Mouse (Mus musculus) hematopoietic stem cell, adult 5-6 weeks (primary cell): Measurements from ENCODE around the gene Irf2. TPM values are rescaled to one million over a fixed set of nuclear protein-coding genes. Genes with fewer than 3 reads are reported as not detected.

Experiments
- ATAC-seq, 2 experiments: fragments of 125-278 bp in 1 of 2; replicated peaks in 1 of 2; 2 replicates each; pipeline ENCODE4 v1.8.0; 2016 to 2017; ENCODE audit warnings: inconsistent platforms in 2 of 2, mild to moderate bottlenecking in 2 of 2, moderate number of reproducible peaks in 2 of 2, low read depth in 1 of 2, moderate TSS enrichment in 1 of 2; ENCODE audit not compliant: low FRiP score in 2 of 2, poor library complexity in 2 of 2, severe bottlenecking in 2 of 2, insufficient read depth in 1 of 2, low TSS enrichment in 1 of 2
- total RNA-seq: library from RNA; stranded (forward); fragments of 172-1452, 232-1000 nt; gene quantifications from 2 replicates; pipeline ENCODE4 v1.2.3, GENCODE M21; 2017

Gene Irf2
- total RNA-seq, 1 experiment from 2014 or later = 44.8 TPM

DNA sequence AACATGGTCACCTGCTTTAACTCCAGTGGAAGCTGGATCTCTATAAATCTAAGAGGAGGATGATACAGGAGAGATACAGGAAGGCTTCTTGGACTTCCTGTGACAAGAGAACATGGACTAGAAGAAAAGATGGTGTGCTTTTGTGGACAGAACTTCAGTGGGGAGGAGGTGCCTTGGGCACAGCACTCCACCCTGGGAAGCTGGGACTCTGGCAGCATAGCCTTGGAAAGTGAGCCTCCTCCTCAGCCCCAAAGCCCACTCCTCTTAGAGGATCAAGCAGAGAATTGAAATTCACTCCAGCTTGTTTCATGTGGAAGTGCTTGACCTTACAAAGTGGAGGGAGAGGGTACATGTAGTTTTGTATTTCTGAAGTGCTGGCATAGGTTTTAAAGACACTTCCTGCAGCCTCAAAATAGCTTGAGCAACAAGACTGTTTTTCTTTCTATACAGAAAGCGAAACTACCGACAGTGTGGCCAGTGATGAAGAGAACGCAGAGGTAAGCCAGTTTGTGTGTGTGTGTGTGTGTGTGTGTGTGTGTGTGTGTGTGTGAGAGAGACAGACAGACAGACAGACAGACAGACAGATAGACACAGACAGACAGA lies 104.9 kb downstream of the Irf2 start:
- peak; percentile 29 to 30; a peak in 1 of 4 replicates for ATAC-seq

DNA sequence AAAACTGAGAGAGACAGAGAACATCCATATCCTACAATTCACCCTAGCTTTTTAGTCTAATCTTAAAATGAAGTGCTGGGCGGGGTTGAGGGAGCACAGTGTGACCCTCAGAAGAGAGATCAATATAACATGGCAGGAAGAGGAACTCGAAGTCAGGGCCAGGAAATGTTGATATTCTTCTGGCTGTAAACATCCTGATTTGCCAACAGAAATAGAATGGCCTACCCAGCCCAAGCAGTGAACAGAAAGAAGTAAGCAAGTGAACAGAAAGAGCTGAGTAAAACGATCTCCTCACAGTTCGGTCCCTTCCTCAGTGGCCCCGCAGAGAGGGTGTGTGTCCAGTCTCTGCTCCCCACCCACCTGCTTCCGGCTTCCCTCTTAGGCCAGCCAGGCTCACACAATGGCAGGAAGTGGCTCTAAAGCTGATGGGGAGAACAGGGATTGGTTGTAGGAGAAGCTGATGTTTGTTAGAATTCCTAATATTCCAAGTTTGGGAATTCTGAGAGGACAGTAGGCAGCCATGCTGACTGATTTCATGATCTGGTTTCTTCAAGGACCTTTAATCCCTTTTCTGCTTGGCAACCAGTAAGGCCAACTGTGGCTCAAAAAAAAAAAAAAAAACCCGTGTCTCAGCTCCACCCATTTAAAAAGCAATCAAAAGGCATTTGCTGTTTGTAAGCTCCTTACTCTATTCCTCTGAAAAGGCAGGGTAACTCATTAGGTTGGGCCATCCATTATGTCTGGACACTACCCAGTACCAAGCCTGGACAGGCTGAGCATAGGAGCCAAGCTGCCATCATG lies 105.6 kb downstream of the Irf2 start:
- peak; percentile 25 to 32; a peak in 2 of 4 replicates for ATAC-seq

DNA sequence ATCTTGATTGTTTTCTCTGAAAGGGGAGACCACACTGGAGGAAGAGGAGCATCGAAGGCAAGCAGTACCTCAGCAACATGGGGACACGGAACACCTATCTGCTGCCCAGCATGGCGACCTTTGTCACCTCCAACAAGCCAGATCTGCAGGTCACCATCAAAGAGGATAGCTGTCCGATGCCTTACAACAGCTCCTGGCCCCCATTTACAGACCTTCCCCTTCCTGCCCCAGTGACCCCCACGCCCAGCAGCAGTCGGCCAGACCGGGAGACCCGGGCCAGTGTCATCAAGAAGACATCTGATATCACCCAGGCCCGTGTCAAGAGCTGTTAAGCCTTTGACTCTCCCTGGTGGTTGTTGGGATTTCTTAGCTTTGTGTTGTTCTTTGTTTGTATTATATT lies 106.4 kb downstream of the Irf2 start:
- ATAC-seq = no peak

DNA sequence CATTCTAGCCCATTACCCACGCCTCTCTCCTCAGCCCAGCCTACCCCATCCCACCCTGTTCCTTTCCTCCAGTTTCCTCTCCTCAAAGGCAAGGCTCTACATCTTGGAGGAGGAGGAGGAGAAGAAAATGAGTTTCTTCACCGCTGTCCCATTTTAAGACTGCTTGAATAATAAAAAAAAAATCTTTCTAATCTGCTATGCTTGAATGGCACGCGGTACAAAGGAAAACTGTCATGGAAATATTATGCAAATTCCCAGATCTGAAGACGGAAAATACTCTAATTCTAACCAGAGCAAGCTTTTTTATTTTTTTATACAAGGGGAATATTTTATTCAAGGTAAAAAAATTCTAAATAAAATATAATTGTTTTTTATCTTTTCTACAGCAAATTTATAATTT lies 107.4 kb downstream of the Irf2 start:
- no peak for ATAC-seq

DNA sequence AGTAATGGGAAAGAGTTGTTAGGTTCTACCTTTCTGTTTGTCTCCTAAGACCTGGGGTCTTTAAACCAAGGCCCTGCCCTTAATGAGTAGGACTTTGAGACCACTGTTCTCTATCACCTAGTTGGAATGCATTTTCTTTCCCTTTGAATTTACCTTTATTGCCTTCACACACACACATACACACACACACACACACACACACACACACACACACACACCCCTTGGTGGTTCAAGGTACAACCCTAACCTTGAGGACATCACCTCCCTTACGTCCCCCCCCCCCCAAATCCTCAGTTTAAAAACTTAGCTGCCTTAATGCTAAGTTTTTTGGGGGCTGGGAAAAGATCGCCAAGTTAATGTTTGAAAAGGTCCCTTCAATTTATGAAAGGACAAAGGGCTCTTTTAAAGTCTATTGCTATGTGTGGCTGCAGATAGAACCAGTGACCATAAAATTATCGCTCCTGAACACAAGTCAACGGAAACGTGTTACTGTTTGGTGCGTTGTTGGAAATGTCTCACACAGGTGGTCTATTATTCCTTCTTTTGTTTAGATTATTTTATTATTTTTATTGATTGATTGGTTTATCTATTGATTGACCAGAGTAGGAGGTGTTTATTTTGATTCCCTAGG lies 108.6 kb downstream of the Irf2 start:
- no peak for ATAC-seq

DNA sequence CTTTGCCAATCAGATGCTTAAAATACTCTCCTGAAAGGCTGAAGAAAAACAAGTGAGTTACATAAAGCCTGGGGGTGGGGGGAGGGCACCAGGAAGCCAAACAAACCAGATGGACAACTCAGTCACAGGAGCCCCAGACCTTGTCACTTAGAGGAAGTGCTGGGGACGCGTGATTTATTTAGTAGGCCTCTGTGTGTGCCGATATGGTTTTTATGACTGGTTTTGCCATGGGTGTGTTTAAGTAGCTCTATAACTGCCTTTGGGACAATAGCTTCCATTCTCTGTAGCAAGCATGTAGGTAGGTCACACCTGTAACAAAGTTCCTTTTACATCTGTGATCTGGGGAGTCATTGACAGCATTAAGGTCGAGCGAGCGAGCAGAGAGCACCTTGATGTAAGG lies 109.4 kb downstream of the Irf2 start:
- ATAC-seq = peak; percentile 66 to 67

DNA sequence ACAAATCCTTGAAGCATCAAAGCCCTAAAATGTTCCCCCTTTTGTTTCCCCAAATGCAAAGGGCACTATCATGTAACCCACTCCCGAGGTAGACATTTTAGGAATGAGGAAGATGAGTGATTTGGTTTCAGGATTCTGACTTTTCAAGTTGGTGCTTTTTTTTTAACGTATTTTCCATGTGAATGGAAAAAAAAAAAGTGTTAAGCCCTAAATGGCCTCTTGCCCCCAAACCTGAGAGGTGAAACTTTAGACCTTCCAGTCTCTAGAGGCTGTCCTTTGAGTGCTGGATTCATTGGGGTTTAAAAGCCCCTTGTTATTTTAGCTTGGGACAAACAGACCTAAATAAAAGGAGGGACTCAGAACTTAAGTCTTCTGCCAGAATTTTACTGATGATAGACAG lies 109.9 kb downstream of the Irf2 start:
- no peak for ATAC-seq

DNA sequence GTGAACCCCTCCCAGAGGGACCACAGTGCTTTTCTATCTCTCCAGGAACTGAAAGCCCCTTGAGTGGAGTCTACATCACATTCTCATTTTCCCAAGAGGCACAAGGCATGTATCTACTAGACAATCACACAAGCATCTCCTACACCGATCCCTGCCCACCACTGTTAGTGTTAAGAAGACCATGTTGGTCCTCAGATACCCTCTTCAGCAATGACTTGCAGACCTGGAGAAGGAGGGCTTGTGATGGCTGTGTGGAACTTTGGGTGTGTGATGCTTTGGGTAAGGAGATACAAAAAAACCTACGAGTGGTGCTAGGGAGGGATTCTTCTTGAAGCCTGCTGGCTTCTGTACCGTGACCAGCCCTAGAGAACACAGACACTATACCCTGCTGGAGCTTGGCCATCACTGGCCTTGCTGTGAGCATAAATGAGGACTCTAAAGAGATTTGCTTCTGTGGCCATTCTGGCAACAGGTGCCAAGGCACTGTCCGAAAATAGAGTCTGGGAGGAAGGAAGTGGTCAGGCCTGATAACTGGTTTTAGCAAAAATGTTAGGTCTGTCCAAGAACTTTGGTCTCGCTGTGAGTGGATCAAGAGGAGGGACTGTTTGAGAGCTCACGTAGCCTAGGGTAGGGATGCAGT lies 110.8 kb downstream of the Irf2 start:
- no peak; a peak in 1 of 4 replicates for ATAC-seq

DNA sequence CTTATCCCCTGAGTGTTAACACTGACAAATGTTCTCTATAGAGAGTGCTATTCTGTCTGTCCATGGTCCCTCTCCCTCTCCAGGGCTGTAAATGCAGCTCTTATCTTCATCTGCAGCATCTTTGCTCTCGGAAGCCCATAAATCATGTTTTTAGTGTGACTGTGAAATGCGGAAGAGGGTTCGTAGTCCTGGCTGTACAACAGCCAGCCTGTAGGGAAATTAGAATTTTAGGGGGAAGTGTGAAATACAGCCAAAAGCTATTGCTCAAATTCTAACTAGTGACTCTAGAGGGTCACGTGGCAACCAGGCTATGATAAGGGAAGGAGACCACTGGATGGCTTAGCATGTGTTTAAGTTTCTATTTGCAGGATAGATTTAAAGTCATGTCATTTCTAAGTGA lies 112.0 kb downstream of the Irf2 start:
- peak; percentile 74 for ATAC-seq

DNA sequence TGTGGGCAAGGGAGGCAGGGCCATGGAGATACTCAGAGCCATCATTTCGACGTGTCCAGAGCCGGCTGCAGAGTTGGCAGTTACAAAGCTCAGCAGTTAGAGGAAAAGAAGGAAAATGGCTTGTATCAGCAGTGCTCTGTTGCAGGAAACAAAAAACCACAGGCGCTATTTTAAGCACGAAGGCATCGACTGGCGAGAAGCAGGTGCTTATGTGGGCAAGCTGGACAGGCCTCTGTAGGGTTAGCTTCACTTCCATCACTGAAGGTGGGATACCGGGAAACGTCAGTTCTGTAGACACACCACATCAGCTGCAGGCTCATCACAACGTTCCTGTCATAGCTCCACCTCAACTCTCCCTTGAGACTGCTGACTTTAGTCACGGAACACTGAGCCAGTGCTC lies 112.8 kb downstream of the Irf2 start:
- ATAC-seq = peak; percentile 31 to 51

DNA sequence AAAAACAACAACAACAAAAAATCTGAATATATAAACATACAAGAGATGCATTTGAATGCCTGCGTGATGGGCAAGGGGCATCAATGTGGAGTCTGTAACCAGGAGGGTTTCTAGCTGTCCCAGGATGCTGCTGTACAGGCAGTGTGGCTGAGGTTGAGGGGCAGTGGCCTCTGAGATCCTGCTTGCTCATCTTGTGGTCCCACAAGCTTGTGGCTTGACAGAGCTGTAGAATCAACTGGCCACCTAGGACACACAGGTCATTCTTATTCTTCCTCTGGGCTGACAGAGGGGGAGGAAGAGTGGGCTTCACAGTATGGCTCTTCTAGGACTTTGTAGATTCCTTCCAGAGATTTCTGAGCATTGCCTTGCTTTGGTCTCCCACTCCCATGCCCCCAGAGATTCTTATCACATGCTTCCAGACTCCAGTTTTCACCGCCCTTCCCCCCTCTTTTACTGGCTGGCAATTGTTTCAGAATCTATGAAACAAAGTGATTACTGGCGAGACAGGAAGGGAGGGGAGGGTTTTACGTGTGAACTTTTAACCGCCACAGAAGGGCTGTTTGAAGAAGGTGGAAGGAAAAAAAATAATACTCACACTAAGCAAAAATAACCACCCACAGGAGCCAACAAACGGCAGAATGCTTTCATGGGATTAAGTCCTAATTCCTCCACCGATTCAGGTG lies 119.8 kb downstream of the Irf2 start:
- peak; percentile 57 to 73 for ATAC-seq

DNA sequence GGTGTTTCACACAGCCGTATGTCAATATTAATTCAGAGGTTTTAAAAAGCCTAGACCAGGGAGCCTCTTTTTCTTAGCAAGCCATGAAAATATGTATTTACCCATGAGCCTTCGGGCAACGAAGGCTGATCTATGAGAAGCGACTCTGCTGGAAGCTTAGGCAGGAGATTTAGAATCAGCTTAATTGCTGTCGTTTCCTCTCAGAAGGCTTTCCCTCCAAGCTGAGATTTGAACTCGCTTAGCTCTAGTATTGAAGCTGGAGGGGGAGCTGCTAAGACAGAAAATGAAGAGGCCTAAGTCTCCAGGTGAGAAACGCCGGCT lies 120.3 kb downstream of the Irf2 start:
- ATAC-seq = no peak

DNA sequence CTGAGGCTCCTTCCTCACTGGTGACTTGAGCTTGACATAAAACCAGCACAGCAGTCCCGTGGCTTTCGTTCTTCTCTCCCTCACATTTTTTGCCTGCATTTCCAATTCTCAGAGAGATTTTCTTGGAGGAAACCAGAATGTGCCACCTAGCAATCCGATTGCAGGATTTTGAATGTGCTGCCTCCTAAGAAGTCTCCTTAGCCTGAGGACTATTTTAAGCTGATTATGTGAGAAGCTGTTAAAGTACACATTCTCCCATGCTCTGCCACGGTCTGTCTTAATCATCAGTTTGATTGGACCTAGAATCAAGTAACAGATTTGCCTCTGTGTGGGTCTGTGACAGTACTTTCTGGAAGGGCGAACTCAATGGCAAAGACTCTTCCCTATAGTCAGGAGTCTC lies 123.0 kb downstream of the Irf2 start:
- ATAC-seq = no peak

DNA sequence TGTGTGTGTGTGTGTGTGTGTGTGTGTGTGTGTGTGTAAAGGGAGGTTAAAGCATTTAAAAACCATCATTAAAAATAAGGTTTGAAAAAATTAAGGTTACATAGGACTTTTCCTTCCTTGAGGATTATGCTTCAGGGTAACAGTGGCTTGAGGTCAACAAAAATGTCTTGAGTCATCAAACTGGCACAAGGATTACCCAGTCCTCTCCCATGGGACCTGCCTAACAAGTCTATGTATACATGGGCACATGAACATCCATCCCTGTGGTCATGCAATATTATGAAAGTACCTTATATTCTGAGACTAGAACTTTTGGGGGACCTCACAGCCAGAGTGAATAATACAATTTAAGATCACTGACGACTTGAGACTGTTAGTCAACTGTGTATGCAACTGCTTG lies 125.9 kb downstream of the Irf2 start:
- no peak for ATAC-seq

DNA sequence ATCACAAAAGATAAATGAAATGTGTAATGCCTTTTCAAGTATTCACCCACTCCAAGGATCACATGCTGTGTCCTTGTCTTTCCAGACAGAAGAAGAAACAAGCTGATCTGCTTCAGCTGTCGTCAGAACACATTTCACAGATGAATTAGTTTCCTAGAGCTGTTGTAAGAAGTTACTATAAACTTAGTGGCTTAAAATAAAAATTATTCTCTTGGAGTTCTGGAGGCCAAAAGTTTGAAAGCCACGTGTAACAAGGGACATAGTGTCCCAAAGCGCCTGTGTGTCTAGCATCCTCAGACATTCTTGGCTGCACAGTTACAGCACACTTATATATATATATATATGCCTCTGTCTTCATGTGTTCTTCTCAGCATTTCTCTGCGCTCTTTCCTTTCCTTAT lies 127.9 kb downstream of the Irf2 start:
- ATAC-seq = no peak

DNA sequence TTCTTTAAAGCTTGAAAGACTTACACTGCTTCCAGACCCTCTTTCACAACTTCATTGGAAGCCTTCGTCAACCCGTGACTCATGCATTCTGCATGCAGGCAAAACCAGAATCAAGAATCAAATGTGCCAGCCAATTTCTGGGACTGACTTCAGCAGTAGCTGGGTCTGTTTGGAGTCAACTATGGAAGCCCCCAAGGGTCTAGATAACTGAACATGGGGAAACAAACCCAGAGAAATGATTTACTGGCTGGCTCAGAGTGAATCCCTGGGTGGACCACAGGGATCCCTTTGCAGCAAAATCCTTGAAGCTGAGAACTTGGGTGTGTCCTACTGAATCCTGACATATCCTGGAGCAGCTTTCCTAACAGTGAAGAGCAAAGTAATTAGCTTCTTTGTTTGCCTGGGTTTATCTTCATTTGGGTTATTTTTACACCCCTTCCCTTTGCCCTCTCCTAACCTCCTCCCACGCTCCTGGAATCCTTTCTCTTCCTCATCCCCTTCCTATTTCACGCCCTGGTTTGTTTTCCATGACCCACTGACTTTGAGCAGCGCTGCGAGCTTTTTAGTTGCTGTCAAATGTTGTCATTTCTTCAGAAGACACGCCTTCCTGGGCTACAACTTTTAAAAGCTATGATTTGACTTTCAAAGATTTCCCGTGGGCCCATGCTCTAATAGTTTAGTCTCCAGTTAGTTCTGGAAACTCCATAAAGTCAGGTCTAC lies 129.0 kb downstream of the Irf2 start:
- no peak for ATAC-seq

DNA sequence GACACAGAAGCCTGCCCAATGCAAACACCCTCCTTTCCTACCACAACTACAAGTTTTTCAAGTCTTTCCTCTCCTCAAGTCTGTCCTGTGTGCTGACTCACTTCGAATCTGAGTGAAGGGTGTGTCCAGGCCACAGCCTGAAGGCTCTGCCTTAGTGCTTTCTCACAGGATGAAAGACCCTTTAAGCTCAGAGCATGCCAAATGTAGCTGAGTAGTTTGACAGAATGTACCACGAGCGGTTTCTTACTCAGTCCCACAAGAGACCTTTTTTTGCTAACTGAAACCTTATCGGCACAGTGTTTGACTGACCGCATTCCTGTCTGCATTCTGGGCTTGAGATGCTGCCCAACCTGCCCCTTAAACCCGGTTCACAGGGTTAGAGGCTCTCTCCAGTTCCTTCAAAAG lies 130.0 kb downstream of the Irf2 start:
- peak; percentile 95 to 96 for ATAC-seq
